Mouse (Mus musculus): Measurements from ENCODE around the gene Parp16.
A peak's percentile ranks its signal among the peaks of the same experiment; 100 is the strongest.

The Parp16 gene

GRCm38 (mm10) chr9:65247502-65248376, 52.6 kb downstream of the Parp16 start:
- Histone ChIP-seq H3K9me3 (ENCODE audit: low read length) (no peaks in the 10 kb centered on the region), H3K27me3 (ENCODE audit: insufficient read depth, low read length) (peaks cover 3% of the 10 kb centered on the region; the same call in 1 of the 2 replicates), H3K4me1 (replicated peaks; ENCODE audit: low read depth, low read length) (peaks cover 24% of the 10 kb centered on the region), H3K36me3 (ENCODE audit: insufficient read depth, low read length) (no peaks in the 10 kb centered on the region), H3K4me3 (replicated peaks; ENCODE audit: low read length) (no peak overlapping the region)
- TF ChIP-seq CTCF (conservative IDR thresholded peaks at IDR 0.05; ENCODE audit: low read length) (no peak), POU5F1 (IDR thresholded peaks at IDR 0.05; ENCODE audit: borderline replicate concordance, low read length) (no peak), NANOG (IDR thresholded peaks at IDR 0.05; ENCODE audit: borderline replicate concordance, low read length) (no peak)

DNA sequence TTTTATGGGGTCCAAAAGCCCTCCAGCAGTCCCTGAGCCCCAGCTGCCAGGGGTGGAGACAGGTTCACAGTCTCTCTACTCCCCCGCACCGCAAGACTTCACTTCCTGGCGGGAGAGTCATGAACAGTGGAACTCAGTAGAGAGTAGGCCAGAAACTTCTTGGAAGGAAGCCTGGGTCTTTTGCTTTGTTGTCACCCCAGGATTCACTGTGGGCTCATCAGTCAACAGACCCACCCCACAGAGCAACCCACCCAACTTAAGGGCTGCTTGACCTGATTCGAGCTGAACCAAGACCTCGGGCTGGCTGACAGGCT, 53.2 kb downstream of the Parp16 start:
- Histone ChIP-seq H3K4me3 (replicated peaks; ENCODE audit: low read length) (no peak overlapping the region), H3K27me3 (ENCODE audit: insufficient read depth, low read length) (no peaks in the 10 kb centered on the region; the same call in 1 of the 2 replicates), H3K9me3 (ENCODE audit: low read length) (no peaks in the 10 kb centered on the region), H3K4me1 (replicated peaks; ENCODE audit: low read depth, low read length) (peaks cover 24% of the 10 kb centered on the region), H3K36me3 (ENCODE audit: insufficient read depth, low read length) (no peaks in the 10 kb centered on the region)
- no peak for TF ChIP-seq NANOG (IDR thresholded peaks at IDR 0.05; ENCODE audit: borderline replicate concordance, low read length)
- TF ChIP-seq POU5F1 (IDR thresholded peaks at IDR 0.05; ENCODE audit: borderline replicate concordance, low read length) = no peak
- TF ChIP-seq CTCF (conservative IDR thresholded peaks at IDR 0.05; ENCODE audit: low read length) = no peak

DNA sequence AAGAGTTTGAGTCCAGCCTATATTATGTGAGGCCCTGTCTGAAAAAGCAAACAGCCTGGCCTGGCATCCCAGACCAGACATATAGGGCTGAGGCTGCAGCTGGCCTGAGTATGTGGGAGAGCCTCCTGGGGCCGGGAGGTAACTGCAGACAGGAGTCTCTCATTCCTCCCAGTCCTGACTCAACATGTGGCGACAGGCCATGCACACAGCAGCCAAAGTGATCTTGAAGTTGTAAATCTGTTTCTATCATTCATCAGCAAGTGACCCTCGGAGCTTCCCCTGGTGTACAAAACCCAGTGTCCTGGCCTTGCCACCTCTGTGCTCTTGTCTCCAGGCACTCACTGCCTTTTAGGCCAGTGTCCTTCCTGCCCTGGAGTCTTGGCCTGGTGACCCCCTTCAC, 56.9 kb downstream of the Parp16 start:
- TF ChIP-seq NANOG (IDR thresholded peaks at IDR 0.05; ENCODE audit: borderline replicate concordance, low read length) = no peak
- TF ChIP-seq POU5F1 (IDR thresholded peaks at IDR 0.05; ENCODE audit: borderline replicate concordance, low read length) = no peak
- Histone ChIP-seq H3K36me3 (ENCODE audit: insufficient read depth, low read length) (no peaks in the 10 kb centered on the region), H3K9me3 (ENCODE audit: low read length) (no peaks in the 10 kb centered on the region), H3K4me1 (replicated peaks; ENCODE audit: low read depth, low read length) (peaks cover 28% of the 10 kb centered on the region), H3K4me3 (replicated peaks; ENCODE audit: low read length) (no peak overlapping the region), H3K27me3 (ENCODE audit: insufficient read depth, low read length) (no peaks in the 10 kb centered on the region)

GRCm38 (mm10) chr9:65255906-65256600, 60.9 kb downstream of the Parp16 start:
- Histone ChIP-seq H3K4me1 (replicated peaks; ENCODE audit: low read depth, low read length) (peaks cover 37% of the 10 kb centered on the region), H3K36me3 (ENCODE audit: insufficient read depth, low read length) (no peaks in the 10 kb centered on the region), H3K27me3 (ENCODE audit: insufficient read depth, low read length) (peaks cover 14% of the 10 kb centered on the region), H3K4me3 (replicated peaks; ENCODE audit: low read length) (peak overlapping the region; percentile 35), H3K9me3 (ENCODE audit: low read length) (no peaks in the 10 kb centered on the region)
- TF ChIP-seq POU5F1 (IDR thresholded peaks at IDR 0.05; ENCODE audit: borderline replicate concordance, low read length) = no peak

GRCm38 (mm10) chr9:65257218-65257910, 62.2 kb downstream of the Parp16 start:
- no peak overlapping the region for H3K4me3 ChIP-seq (replicated peaks; ENCODE audit: low read length)

DNA sequence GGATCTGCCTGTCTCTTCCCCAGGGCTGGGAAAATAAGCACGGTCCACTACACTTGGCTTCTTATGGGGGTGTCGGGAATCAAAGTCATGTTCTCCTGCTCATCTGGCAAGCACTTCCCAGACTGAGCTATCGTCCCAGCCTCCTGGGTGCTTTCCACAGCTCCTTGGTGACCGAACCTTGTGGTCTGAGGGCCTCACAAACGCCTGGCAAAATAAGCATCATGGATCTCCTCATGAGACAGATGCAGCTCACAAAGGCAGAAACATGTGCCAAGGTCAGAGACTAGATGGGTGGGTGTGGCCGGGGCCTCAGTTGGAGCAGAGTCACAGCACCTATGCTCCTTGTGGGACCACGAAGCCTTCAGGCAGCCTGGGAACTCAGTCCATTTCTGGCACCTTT, 64.2 kb downstream of the Parp16 start:
- H3K27me3 ChIP-seq (ENCODE audit: insufficient read depth, low read length) = peaks cover 14% of the 10 kb centered on the region
- TF ChIP-seq NANOG (IDR thresholded peaks at IDR 0.05; ENCODE audit: borderline replicate concordance, low read length) (no peak), POU5F1 (IDR thresholded peaks at IDR 0.05; ENCODE audit: borderline replicate concordance, low read length) (no peak), CTCF (conservative IDR thresholded peaks at IDR 0.05; ENCODE audit: low read length) (no peak)
- no peaks in the 10 kb centered on the region for H3K36me3 ChIP-seq (ENCODE audit: insufficient read depth, low read length)
- peaks cover 37% of the 10 kb centered on the region for H3K4me1 ChIP-seq (replicated peaks; ENCODE audit: low read depth, low read length)
- H3K9me3 ChIP-seq (ENCODE audit: low read length) = no peaks in the 10 kb centered on the region
- no peak overlapping the region for H3K4me3 ChIP-seq (replicated peaks; ENCODE audit: low read length)

More at GRCm38 (mm10) chr9:65257218-65257910, 62.2 kb downstream of the Parp16 start:
- Histone ChIP-seq H3K27me3 (ENCODE audit: insufficient read depth, low read length) (peaks cover 14% of the 10 kb centered on the region), H3K36me3 (ENCODE audit: insufficient read depth, low read length) (no peaks in the 10 kb centered on the region), H3K9me3 (ENCODE audit: low read length) (no peaks in the 10 kb centered on the region), H3K4me1 (replicated peaks; ENCODE audit: low read depth, low read length) (peaks cover 37% of the 10 kb centered on the region)
- TF ChIP-seq NANOG (IDR thresholded peaks at IDR 0.05; ENCODE audit: borderline replicate concordance, low read length) = no peak
- TF ChIP-seq POU5F1 (IDR thresholded peaks at IDR 0.05; ENCODE audit: borderline replicate concordance, low read length) = no peak
- no peak for TF ChIP-seq CTCF (conservative IDR thresholded peaks at IDR 0.05; ENCODE audit: low read length)

DNA sequence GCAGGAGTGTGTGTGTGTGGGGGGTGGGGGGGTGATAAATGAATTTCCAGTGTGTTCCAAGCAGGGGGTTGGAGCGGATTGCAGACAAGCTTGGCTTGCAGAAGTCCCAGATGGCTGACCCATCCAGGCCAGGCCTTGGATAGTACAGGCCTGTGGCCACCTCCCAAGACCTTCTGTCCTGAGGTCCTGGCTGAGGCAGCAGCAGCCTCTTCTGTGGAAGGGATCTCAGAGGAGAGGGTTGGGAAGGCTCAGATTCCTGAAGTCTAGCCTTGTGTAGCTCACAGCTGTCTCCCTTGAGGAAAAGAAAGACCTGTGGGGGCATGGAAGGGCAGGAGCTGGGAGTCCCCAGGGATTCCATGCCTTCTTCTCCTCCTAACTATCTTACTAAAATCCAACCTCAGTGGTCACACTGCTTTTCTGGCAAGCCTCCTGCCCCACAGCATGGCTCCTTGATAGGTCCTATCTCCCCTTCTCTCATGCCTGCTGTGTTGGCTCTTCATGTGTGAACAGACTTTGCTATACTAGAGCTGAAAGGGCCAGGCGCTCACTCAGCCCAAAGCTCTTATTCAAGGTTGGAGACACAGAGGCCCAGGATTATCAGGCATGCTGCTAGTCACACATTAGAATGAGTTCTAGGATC, 66.6 kb downstream of the Parp16 start:
- Histone ChIP-seq H3K36me3 (ENCODE audit: insufficient read depth, low read length) (no peaks in the 10 kb centered on the region), H3K27me3 (ENCODE audit: insufficient read depth, low read length) (peaks cover 22% of the 10 kb centered on the region), H3K9me3 (ENCODE audit: low read length) (no peaks in the 10 kb centered on the region), H3K4me1 (replicated peaks; ENCODE audit: low read depth, low read length) (peaks cover 29% of the 10 kb centered on the region), H3K4me3 (replicated peaks; ENCODE audit: low read length) (no peak overlapping the region)
- TF ChIP-seq POU5F1 (IDR thresholded peaks at IDR 0.05; ENCODE audit: borderline replicate concordance, low read length) (no peak), CTCF (conservative IDR thresholded peaks at IDR 0.05; ENCODE audit: low read length) (no peak), NANOG (IDR thresholded peaks at IDR 0.05; ENCODE audit: borderline replicate concordance, low read length) (no peak)

GRCm38 (mm10) chr9:65262641-65263120, 67.5 kb downstream of the Parp16 start:
- Histone ChIP-seq H3K27me3 (ENCODE audit: insufficient read depth, low read length) (peaks cover 22% of the 10 kb centered on the region), H3K4me1 (replicated peaks; ENCODE audit: low read depth, low read length) (peaks cover 25% of the 10 kb centered on the region), H3K9me3 (ENCODE audit: low read length) (no peaks in the 10 kb centered on the region), H3K36me3 (ENCODE audit: insufficient read depth, low read length) (no peaks in the 10 kb centered on the region), H3K4me3 (replicated peaks; ENCODE audit: low read length) (no peak overlapping the region)
- TF ChIP-seq POU5F1 (IDR thresholded peaks at IDR 0.05; ENCODE audit: borderline replicate concordance, low read length) (no peak), NANOG (IDR thresholded peaks at IDR 0.05; ENCODE audit: borderline replicate concordance, low read length) (no peak), CTCF (conservative IDR thresholded peaks at IDR 0.05; ENCODE audit: low read length) (no peak)
